ENCODE assay signal across 8 mouse cellular contexts in the genomic region with DNA sequence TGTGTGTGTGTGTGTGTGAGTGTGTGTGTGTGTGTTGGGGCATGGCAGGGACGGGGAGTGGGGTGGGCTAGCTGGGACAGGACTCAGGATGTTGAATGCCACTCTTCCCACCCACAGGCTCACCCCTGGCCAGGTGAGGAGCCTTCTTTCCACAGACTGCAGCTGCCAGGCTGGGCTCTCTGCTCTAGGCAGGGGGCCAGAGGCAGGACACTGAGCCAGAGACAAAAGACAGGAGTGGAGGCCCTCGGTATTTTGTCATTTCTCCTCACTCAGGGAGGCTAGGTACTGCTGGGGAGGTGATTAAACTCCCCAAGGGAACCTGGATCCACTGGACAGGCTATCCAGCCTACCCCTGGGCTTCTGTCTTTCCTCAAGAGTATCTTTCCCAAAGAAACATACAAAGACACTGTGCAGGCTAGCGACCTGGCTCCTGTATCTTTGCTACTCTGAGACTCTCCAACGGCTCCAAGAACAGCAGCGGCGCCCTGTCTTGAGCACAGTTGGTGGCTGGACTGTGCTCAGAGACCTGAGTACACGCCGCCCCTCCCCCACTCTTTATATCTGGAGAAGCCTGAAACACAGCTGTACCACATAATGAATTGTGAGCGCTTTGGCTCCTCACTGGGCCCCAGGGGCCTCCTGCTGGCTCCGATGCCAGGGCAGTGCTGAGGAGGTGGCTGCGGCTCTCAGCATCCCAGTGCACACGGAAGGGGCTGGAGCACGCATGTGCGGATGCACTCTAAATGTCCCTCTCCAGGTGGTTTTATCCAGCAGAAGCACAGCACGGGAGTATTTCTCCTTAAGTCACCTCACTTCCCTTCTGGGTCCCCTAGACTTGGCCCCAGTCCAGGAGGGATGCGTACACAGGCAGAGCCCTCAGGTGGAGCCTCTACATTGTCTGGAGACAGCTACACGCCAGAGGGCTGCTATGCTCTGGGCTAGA. TPM values are rescaled to one million over a fixed set of nuclear protein-coding genes. Genes with fewer than 3 reads are reported as not detected.
DNase-seq lines count a peak whose midpoint lies in the region; ATAC-seq lines count a peak whose summit lies in the region.

No protein-coding gene starts in this region.

- no peak overlapping the region for H3K4me3 ChIP-seq in intestine, embryonic 14.5 days (ENCODE audit: low read depth, low read length)
- no peak overlapping the region for H3K4me3 ChIP-seq in midbrain, embryonic 13.5 days (replicated peaks)

- no peaks in the 10 kb centered on the region for H3K36me3 ChIP-seq in intestine, embryonic 14.5 days (ENCODE audit: control insufficient read depth, insufficient read depth, low read length)
- H3K36me3 ChIP-seq in midbrain, embryonic 13.5 days, result no peaks in the 10 kb centered on the region

- DNase-seq in kidney, adult 18-20 months, result peak; percentile 39
- no peak for DNase-seq in kidney, adult 9 months
- DNase-seq in forelimb bud, embryonic 11.5 days (ENCODE audit: low read depth, low spot score), result peak; percentile 61
- DNase-seq in intestine, embryonic 14.5 days (ENCODE audit: low spot score), result peak; percentile 82
- no peak for DNase-seq in cerebellum, postnatal 36 days
- DNase-seq in cerebellum, adult 11 months, result no peak

- no peak overlapping the region for H3K9ac ChIP-seq in intestine, embryonic 14.5 days (ENCODE audit: low read length)
- H3K9ac ChIP-seq in midbrain, embryonic 13.5 days (replicated peaks), result peak overlapping the region; percentile 32; the same call in 1 of the 2 replicates

- ATAC-seq in intestine, embryonic 14.5 days (replicated peaks; ENCODE audit: low FRiP score, low TSS enrichment, low read depth), result peak; percentile 50; the same call in 1 of the 2 replicates
- peak; percentile 71 for ATAC-seq in midbrain, embryonic 13.5 days
- no peak for ATAC-seq in CD4-positive, CD25-positive, alpha-beta regulatory T cell, adult 4 months

- H3K4me2 ChIP-seq in intestine, embryonic 14.5 days (ENCODE audit: low read length), result peak overlapping the region; percentile 26
- peak overlapping the region; percentile 30 for H3K4me2 ChIP-seq in midbrain, embryonic 13.5 days (replicated peaks)

- H3K27ac ChIP-seq in intestine, embryonic 14.5 days (ENCODE audit: low read depth), result peak overlapping the region; percentile 83
- H3K27ac ChIP-seq in midbrain, embryonic 13.5 days, result peak overlapping the region; percentile 79

- 15% methylated on average over 17 of the region's 17 CpGs for WGBS in intestine, embryonic 14.5 days
- 25% methylated on average over 17 of the region's 17 CpGs for WGBS in midbrain, embryonic 13.5 days

- H3K9me3 ChIP-seq in intestine, embryonic 14.5 days (ENCODE audit: control insufficient read depth, low read length), result no peaks in the 10 kb centered on the region
- no peaks in the 10 kb centered on the region for H3K9me3 ChIP-seq in midbrain, embryonic 13.5 days

- peaks cover 40% of the 10 kb centered on the region for H3K4me1 ChIP-seq in intestine, embryonic 14.5 days (replicated peaks; ENCODE audit: control insufficient read depth, insufficient read depth, low read length)
- peaks cover 39% of the 10 kb centered on the region for H3K4me1 ChIP-seq in midbrain, embryonic 13.5 days (replicated peaks)

- no peaks in the 10 kb centered on the region for H3K27me3 ChIP-seq in intestine, embryonic 14.5 days (replicated peaks; ENCODE audit: control insufficient read depth, insufficient read depth, low read length)
- peaks cover 3% of the 10 kb centered on the region; the same call in 1 of the 2 replicates for H3K27me3 ChIP-seq in midbrain, embryonic 13.5 days

RNA-seq across cellular contexts. Expression of gene Fam92b, which starts 7.9 kb away (rescaled TPM):
- polyA plus RNA-seq in intestine, embryonic 14.5 days (2014; fragmentation: Nextera tagmentation; extraction: Ambion mirVana), result 1.5 and 1.6 TPM in 2 replicates
- 2.3 and 2.4 TPM in 2 replicates for polyA plus RNA-seq in midbrain, embryonic 13.5 days (2015; fragmentation: Nextera tagmentation; extraction: Ambion mirVana)
- polyA plus RNA-seq in CD4-positive, CD25-positive, alpha-beta regulatory T cell, adult 4 months (2017; shearing (Covaris generic)), result not detected

RNA-seq across cellular contexts. Expression of gene Gse1, which starts 43.1 kb away (rescaled TPM):
- polyA plus RNA-seq in intestine, embryonic 14.5 days (2014; fragmentation: Nextera tagmentation; extraction: Ambion mirVana), result 13.3 and 16.7 TPM in 2 replicates
- polyA plus RNA-seq in midbrain, embryonic 13.5 days (2015; fragmentation: Nextera tagmentation; extraction: Ambion mirVana), result 22.3 and 22.5 TPM in 2 replicates
- polyA plus RNA-seq in CD4-positive, CD25-positive, alpha-beta regulatory T cell, adult 4 months (2017; shearing (Covaris generic)), result 1 to 10 TPM; 2.2 to 4.2 TPM

Comparison
In these comparisons a context has a peak if more than half of its experiments do, and no peak if none do; other contexts are left out.
1. DNase-seq: peak in kidney, adult 18-20 months (single experiment), forelimb bud, embryonic 11.5 days (single experiment) and intestine, embryonic 14.5 days (single experiment); none in kidney, adult 9 months (single experiment), cerebellum, postnatal 36 days (0 of 2) and cerebellum, adult 11 months (single experiment).